Mouse (Mus musculus): ENCODE results near the gene Pmpca. TPM values are rescaled to one million over a fixed set of nuclear protein-coding genes. Genes with fewer than 3 reads are reported as not detected.

The Pmpca gene
- total and polyA plus RNA-seq, 3 experiments: 76.5 to 542 (median 94.3) TPM

DNA sequence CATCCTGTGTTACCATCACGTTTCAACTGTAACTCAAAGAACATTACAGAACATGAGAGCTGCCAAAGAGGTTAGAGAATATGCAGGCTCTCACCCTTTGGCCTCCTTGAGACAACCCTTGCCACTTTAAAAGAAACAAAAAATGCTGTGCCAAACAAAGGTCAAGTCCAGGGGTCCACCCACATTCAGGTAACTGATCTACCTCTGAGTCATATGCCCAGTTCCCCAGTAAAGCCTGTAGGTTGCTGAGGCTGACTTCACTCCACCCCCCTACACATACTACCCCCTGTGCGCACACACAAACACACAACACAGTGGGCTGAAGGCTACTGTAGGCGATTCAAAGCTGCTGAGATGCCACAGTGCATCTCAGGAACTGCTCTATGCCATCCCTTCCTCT is 1.4 kb upstream of the Pmpca start:
- H3K27me3 ChIP-seq (ENCODE audit: insufficient read depth, low read length): no peaks in the 10 kb centered on the region
- H3K9me3 ChIP-seq (replicated peaks): no peaks in the 10 kb centered on the region
- peaks cover 51% of the 10 kb centered on the region for H3K4me1 ChIP-seq (ENCODE audit: insufficient read depth, low read depth, low read length)
- TF ChIP-seq TAL1 (conservative IDR thresholded peaks at IDR 0.05; ENCODE audit: low read depth, low read length) (no peak), CTCF (IDR thresholded peaks at IDR 0.05; ENCODE audit: low read depth, low read length) (no peak), GATA2 (IDR thresholded peaks at IDR 0.05; ENCODE audit: borderline replicate concordance, low read depth, low read length) (no peak), GATA1 (IDR thresholded peaks at IDR 0.05; ENCODE audit: borderline replicate concordance, low read length) (no peak), POLR2AphosphoS5 (IDR thresholded peaks at IDR 0.05; ENCODE audit: insufficient replicate concordance, low read depth, low read length) (no peak)
- H3K36me3 ChIP-seq (replicated peaks): peaks cover 78% of the 10 kb centered on the region
- peak overlapping the region; percentile 87; the same call in 1 of the 2 replicates for H3K4me3 ChIP-seq (ENCODE audit: low read depth, low read length)
- no peak for DNase-seq (ENCODE audit: low spot score)
- no peak for ATAC-seq (ENCODE audit: extremely low read depth, insufficient number of reproducible peaks, low FRiP score, poor library complexity, severe bottlenecking)

DNA sequence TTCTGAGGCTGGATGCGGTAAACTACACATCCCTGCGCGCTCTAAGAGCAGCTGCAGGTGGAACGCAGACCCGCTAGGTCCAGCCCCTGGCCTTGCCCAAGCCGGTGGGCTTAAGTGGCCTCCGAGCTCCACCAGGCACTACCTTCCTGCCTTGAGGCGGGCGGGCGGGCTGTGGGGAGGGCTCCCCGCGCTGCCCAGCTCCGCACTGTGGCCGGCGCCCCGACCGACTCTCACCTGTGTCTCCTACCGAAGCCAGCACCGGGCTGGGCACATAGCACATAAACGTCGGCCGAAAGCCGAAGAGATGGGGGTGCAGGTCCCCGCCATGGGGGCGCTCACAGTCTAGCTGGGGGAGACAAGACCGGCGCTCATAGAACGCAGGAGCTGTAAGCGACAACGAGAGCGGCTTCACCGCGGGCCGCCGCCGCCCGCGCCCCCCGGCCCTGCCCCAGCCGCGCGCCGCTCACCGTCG is 421 bp upstream of the Pmpca start:
- DNase-seq (ENCODE audit: low spot score): peak; percentile 55
- peaks cover 78% of the 10 kb centered on the region for H3K36me3 ChIP-seq (replicated peaks)
- peak overlapping the region; percentile 87 for H3K4me3 ChIP-seq (ENCODE audit: low read depth, low read length)
- TF ChIP-seq GATA2 (IDR thresholded peaks at IDR 0.05; ENCODE audit: borderline replicate concordance, low read depth, low read length) (no peak), TAL1 (conservative IDR thresholded peaks at IDR 0.05; ENCODE audit: low read depth, low read length) (no peak), POLR2AphosphoS5 (IDR thresholded peaks at IDR 0.05; ENCODE audit: insufficient replicate concordance, low read depth, low read length) (no peak), CTCF (IDR thresholded peaks at IDR 0.05; ENCODE audit: low read depth, low read length) (no peak), GATA1 (IDR thresholded peaks at IDR 0.05; ENCODE audit: borderline replicate concordance, low read length) (no peak)
- ATAC-seq (ENCODE audit: extremely low read depth, insufficient number of reproducible peaks, low FRiP score, poor library complexity, severe bottlenecking): no peak; the same call in 1 of the 2 replicates
- peaks cover 56% of the 10 kb centered on the region for H3K4me1 ChIP-seq (ENCODE audit: insufficient read depth, low read depth, low read length)
- H3K9me3 ChIP-seq (replicated peaks): no peaks in the 10 kb centered on the region
- no peaks in the 10 kb centered on the region for H3K27me3 ChIP-seq (ENCODE audit: insufficient read depth, low read length)

DNA sequence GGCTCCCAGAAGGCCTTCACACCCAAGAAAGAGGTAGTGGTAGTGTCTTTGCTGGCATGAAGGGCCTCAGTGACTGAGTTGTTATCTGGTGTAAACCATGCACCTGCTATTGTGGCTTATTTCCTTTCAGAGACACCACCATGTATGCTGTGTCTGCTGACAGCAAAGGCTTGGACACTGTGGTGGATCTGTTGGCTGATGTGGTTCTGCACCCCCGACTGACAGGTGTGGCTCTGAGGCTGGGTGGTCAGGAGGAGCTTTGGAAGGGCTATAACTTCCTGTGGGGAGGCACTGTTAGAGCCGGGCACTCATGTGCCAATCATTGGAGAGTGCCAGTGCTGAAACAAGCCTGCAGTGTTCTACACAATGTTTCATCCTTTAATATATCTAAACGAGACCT is 1.8 kb downstream of the Pmpca start:
- no peaks in the 10 kb centered on the region for H3K9me3 ChIP-seq (replicated peaks)
- peaks cover 78% of the 10 kb centered on the region for H3K36me3 ChIP-seq (replicated peaks)
- TF ChIP-seq GATA1 (IDR thresholded peaks at IDR 0.05; ENCODE audit: borderline replicate concordance, low read length) (no peak), POLR2AphosphoS5 (IDR thresholded peaks at IDR 0.05; ENCODE audit: insufficient replicate concordance, low read depth, low read length) (no peak), GATA2 (IDR thresholded peaks at IDR 0.05; ENCODE audit: borderline replicate concordance, low read depth, low read length) (no peak), TAL1 (conservative IDR thresholded peaks at IDR 0.05; ENCODE audit: low read depth, low read length) (no peak), CTCF (IDR thresholded peaks at IDR 0.05; ENCODE audit: low read depth, low read length) (no peak)
- H3K27me3 ChIP-seq (ENCODE audit: insufficient read depth, low read length): no peaks in the 10 kb centered on the region
- ATAC-seq (ENCODE audit: extremely low read depth, insufficient number of reproducible peaks, low FRiP score, poor library complexity, severe bottlenecking): no peak
- DNase-seq (ENCODE audit: low spot score): no peak
- peaks cover 59% of the 10 kb centered on the region for H3K4me1 ChIP-seq (ENCODE audit: insufficient read depth, low read depth, low read length)
- peak overlapping the region; percentile 17; the same call in 1 of the 2 replicates for H3K4me3 ChIP-seq (ENCODE audit: low read depth, low read length)

DNA sequence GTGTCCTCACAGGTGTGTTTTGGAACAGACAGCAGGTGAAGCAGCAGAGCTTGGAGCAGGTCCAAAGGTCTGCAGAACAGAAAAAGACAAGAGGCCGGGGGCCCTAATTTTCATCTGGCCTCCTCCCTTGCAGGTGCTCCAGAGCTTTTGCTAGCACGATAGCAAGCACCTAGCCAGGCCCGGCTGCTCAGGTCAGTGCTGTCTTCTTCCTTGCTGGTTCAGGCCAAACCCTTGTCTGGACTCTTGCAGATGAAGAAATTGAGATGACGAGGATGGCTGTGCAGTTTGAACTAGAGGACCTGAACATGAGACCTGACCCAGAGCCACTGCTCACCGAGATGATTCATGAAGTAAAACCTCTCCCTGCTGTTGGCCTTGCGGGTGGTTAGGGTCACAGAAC is 2.5 kb downstream of the Pmpca start:
- Histone ChIP-seq H3K36me3 (replicated peaks) (peaks cover 78% of the 10 kb centered on the region), H3K9me3 (replicated peaks) (no peaks in the 10 kb centered on the region), H3K27me3 (ENCODE audit: insufficient read depth, low read length) (no peaks in the 10 kb centered on the region), H3K4me1 (ENCODE audit: insufficient read depth, low read depth, low read length) (peaks cover 53% of the 10 kb centered on the region), H3K4me3 (ENCODE audit: low read depth, low read length) (no peak overlapping the region)
- TF ChIP-seq CTCF (IDR thresholded peaks at IDR 0.05; ENCODE audit: low read depth, low read length) (no peak), GATA2 (IDR thresholded peaks at IDR 0.05; ENCODE audit: borderline replicate concordance, low read depth, low read length) (no peak), POLR2AphosphoS5 (IDR thresholded peaks at IDR 0.05; ENCODE audit: insufficient replicate concordance, low read depth, low read length) (no peak), TAL1 (conservative IDR thresholded peaks at IDR 0.05; ENCODE audit: low read depth, low read length) (no peak), GATA1 (IDR thresholded peaks at IDR 0.05; ENCODE audit: borderline replicate concordance, low read length) (no peak)
- ATAC-seq (ENCODE audit: extremely low read depth, insufficient number of reproducible peaks, low FRiP score, poor library complexity, severe bottlenecking): no peak
- no peak for DNase-seq (ENCODE audit: low spot score)

DNA sequence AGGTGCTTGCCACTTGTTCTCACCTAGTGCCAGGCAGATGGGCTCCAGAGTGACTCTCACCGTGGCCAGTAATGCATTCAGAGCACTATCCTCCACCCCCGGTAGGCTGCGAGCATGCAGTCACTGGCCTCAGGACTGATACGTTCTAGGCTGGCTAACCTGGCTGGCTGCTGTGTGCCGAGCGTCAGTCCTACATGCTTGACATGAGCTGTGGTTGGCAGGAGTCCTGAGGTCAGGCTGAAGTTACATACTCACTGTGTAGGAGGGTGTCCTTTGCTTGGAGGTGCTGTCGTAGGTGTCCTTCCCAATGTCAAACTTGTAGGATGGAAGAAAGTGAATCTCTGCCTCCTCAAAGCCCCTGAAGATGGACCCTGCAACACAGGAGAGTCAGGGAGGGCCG is 9.8 kb downstream of the Pmpca start:
- no peak for DNase-seq (ENCODE audit: low spot score)
- H3K36me3 ChIP-seq (replicated peaks): peaks cover 98% of the 10 kb centered on the region
- no peak overlapping the region for H3K4me3 ChIP-seq (ENCODE audit: low read depth, low read length)
- no peak for ATAC-seq (ENCODE audit: extremely low read depth, insufficient number of reproducible peaks, low FRiP score, poor library complexity, severe bottlenecking)
- H3K9me3 ChIP-seq (replicated peaks): no peaks in the 10 kb centered on the region
- no peaks in the 10 kb centered on the region for H3K27me3 ChIP-seq (ENCODE audit: insufficient read depth, low read length)
- no peak for TF ChIP-seq TAL1 (conservative IDR thresholded peaks at IDR 0.05; ENCODE audit: low read depth, low read length)
- TF ChIP-seq GATA1 (IDR thresholded peaks at IDR 0.05; ENCODE audit: borderline replicate concordance, low read length): no peak
- no peak; the same call in 1 of the 2 replicates for TF ChIP-seq POLR2AphosphoS5 (IDR thresholded peaks at IDR 0.05; ENCODE audit: insufficient replicate concordance, low read depth, low read length)
- TF ChIP-seq CTCF (IDR thresholded peaks at IDR 0.05; ENCODE audit: low read depth, low read length): no peak
- no peak for TF ChIP-seq GATA2 (IDR thresholded peaks at IDR 0.05; ENCODE audit: borderline replicate concordance, low read depth, low read length)
- peaks cover 8% of the 10 kb centered on the region for H3K4me1 ChIP-seq (ENCODE audit: insufficient read depth, low read depth, low read length)

- Histone ChIP-seq H3K4me1 (ENCODE audit: insufficient read depth, low read depth, low read length) (peaks cover 7% of the 10 kb centered on the region), H3K9me3 (replicated peaks) (no peaks in the 10 kb centered on the region), H3K36me3 (replicated peaks) (peaks cover 94% of the 10 kb centered on the region), H3K4me3 (ENCODE audit: low read depth, low read length) (no peak overlapping the region), H3K27me3 (ENCODE audit: insufficient read depth, low read length) (no peaks in the 10 kb centered on the region)
- no peak for DNase-seq (ENCODE audit: low spot score)
- TF ChIP-seq POLR2AphosphoS5 (IDR thresholded peaks at IDR 0.05; ENCODE audit: insufficient replicate concordance, low read depth, low read length) (no peak), CTCF (IDR thresholded peaks at IDR 0.05; ENCODE audit: low read depth, low read length) (no peak), TAL1 (conservative IDR thresholded peaks at IDR 0.05; ENCODE audit: low read depth, low read length) (no peak), GATA2 (IDR thresholded peaks at IDR 0.05; ENCODE audit: borderline replicate concordance, low read depth, low read length) (no peak), GATA1 (IDR thresholded peaks at IDR 0.05; ENCODE audit: borderline replicate concordance, low read length) (no peak)
- no peak for ATAC-seq (ENCODE audit: extremely low read depth, insufficient number of reproducible peaks, low FRiP score, poor library complexity, severe bottlenecking)
Measured at GRCm38 (mm10) chr2:26399647-26400046, 10.5 kb downstream of the Pmpca start.

Measured in G1E (cell line).